Mouse (Mus musculus) forebrain, embryonic 16.5 days (tissue): Measurements from ENCODE around the gene Mfsd4b5. TPM values are rescaled to one million over a fixed set of nuclear protein-coding genes. Genes with fewer than 3 reads are reported as not detected.

ENCODE experiments used
- ATAC-seq: fragments of 200-750 bp; cut with Nextera tagmentation; 2 replicates; pipeline ENCODE4 v1.8.0; 2017; ENCODE audit warnings: mild to moderate bottlenecking, moderate library complexity
- H3K27ac ChIP-seq: fragments of 300-500 bp; sonication (generic); 2 replicates; pipeline ENCODE4 v1.5.1; 2014; ENCODE audit warnings: low read length, control low read depth
- H3K27me3 ChIP-seq: fragments of 300-500 bp; sonication (generic); replicated peaks from 2 replicates; pipeline ENCODE4 v1.6.1; 2014; ENCODE audit warnings: low read length; ENCODE audit not compliant: control insufficient read depth, insufficient read depth
- H3K36me3 ChIP-seq: fragments of 300-500 bp; sonication (generic); 2 replicates; pipeline ENCODE4 v1.6.1; 2014; ENCODE audit not compliant: control insufficient read depth, insufficient read depth
- H3K4me1 ChIP-seq: fragments of 300-500 bp; sonication (generic); replicated peaks from 2 replicates; pipeline ENCODE4 v1.6.1; 2014; ENCODE audit warnings: low read length; ENCODE audit not compliant: control insufficient read depth, insufficient read depth
- H3K4me2 ChIP-seq: fragments of 300-500 bp; sonication (generic); 2 replicates; pipeline ENCODE4 v1.6.1; 2014; ENCODE audit warnings: mild to moderate bottlenecking, low read length, control low read depth
- H3K4me3 ChIP-seq: fragments of 300-500 bp; sonication (generic); replicated peaks from 2 replicates; pipeline ENCODE4 v1.5.1; 2014; ENCODE audit warnings: mild to moderate bottlenecking, low read length, control low read depth
- H3K9ac ChIP-seq: fragments of 300-500 bp; sonication (generic); replicated peaks from 2 replicates; pipeline ENCODE4 v1.6.1; 2014; ENCODE audit warnings: low read depth, low read length, control low read depth
- H3K9me3 ChIP-seq: fragments of 300-500 bp; sonication (generic); 2 replicates; pipeline ENCODE4 v1.6.1; 2016; ENCODE audit warnings: low read length; ENCODE audit not compliant: control insufficient read depth
- WGBS: fragments of 180-500 bp; shearing (Covaris S2); extraction: QIAGEN DNeasy Blood & Tissue Kit; methylation state at CpG from one replicate; pipeline ENCODE4 v1.1.7; 2014; 5-methylcytosine and 5-hydroxymethylcytosine counted together
- polyA plus RNA-seq: library from polyadenylated mRNA; unstranded; fragments of >200 nt; fragmentation: Nextera tagmentation; extraction: Ambion mirVana; gene quantifications from 2 replicates; pipeline ENCODE4 v1.2.1, GENCODE M21; 2015

Gene Mfsd4b5
- polyA plus RNA-seq = not detected in 2 replicates

GRCm38 (mm10) chr10:39986466-39986865 lies at the start of gene Mfsd4b5:
TSS of gene Mfsd4b5 (minus strand) at chr10:39986646.
- 93% methylated on average over 12 of the region's 12 CpGs for WGBS
- Histone ChIP-seq H3K4me2 (no peak within 1 kb of the TSS), H3K9me3 (no peaks in the 10 kb centered on the region)

DNA sequence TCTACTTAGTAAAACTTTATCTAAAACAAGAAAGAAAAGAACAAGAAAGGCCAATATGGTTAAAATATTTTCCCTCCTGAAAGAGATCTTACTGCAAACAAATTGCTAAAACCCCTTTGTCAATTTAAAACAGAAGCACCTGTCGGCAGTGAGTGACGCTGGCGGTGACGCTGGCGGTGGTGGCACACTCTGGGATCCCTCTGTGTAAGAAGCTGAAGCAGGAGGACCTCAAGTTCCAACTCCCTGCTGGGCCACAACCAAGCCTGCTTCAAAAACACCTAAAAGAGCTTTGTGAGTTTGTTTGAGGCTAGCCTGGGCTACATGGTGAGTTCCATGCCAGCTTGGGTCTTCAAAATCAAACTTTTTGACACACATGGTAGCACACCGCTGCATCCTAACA lies 48.5 kb upstream of the Mfsd4b5 start:
- Histone ChIP-seq H3K4me2 (no peak overlapping the region), H3K4me3 (no peak overlapping the region), H3K36me3 (no peaks in the 10 kb centered on the region), H3K4me1 (peaks cover 6% of the 10 kb centered on the region; the same call in 1 of the 2 replicates), H3K27ac (no peak overlapping the region), H3K27me3 (no peaks in the 10 kb centered on the region), H3K9me3 (no peaks in the 10 kb centered on the region), H3K9ac (no peak overlapping the region)
- WGBS = 93% methylated on average over 6 of the region's 6 CpGs
- no peak for ATAC-seq

More at GRCm38 (mm10) chr10:39986466-39986865, at the start of gene Mfsd4b5:
- Histone ChIP-seq H3K4me3 (no peak within 1 kb of the TSS), H3K27me3 (no peaks in the 10 kb centered on the region), H3K4me1 (no peaks in the 10 kb centered on the region), H3K27ac (no peak within 1 kb of the TSS), H3K9ac (no peak within 1 kb of the TSS), H3K36me3 (no peaks in the 10 kb centered on the region)
- no peak for ATAC-seq

- no peak for ATAC-seq
- Histone ChIP-seq H3K27me3 (no peaks in the 10 kb centered on the region), H3K9me3 (no peaks in the 10 kb centered on the region), H3K4me1 (peaks cover 6% of the 10 kb centered on the region; the same call in 1 of the 2 replicates), H3K36me3 (no peaks in the 10 kb centered on the region), H3K4me3 (no peak overlapping the region), H3K27ac (no peak overlapping the region), H3K9ac (no peak overlapping the region), H3K4me2 (no peak overlapping the region)
- 75% methylated on average over 2 of the region's 2 CpGs for WGBS
These were observed 46.5 kb upstream of the Mfsd4b5 start for GRCm38 (mm10) chr10:40032897-40033296.

- no peak overlapping the region for H3K9ac ChIP-seq
These were observed 44.3 kb upstream of the Mfsd4b5 start for GRCm38 (mm10) chr10:40030716-40031115.

GRCm38 (mm10) chr10:40029610-40030009 lies 43.2 kb upstream of the Mfsd4b5 start:
- no peak overlapping the region for H3K27ac ChIP-seq
- ATAC-seq = no peak
- WGBS = 63% methylated on average over 2 of the region's 2 CpGs
- 0 out of 2 replicates have a peak, but pooled peaks cover 3% of the 10 kb centered on the region for H3K9me3 ChIP-seq
- no peaks in the 10 kb centered on the region for H3K36me3 ChIP-seq
- H3K4me2 ChIP-seq = no peak overlapping the region
- no peak overlapping the region for H3K9ac ChIP-seq
- no peaks in the 10 kb centered on the region for H3K27me3 ChIP-seq
- H3K4me1 ChIP-seq = peaks cover 6% of the 10 kb centered on the region
- H3K4me3 ChIP-seq = no peak overlapping the region

More at GRCm38 (mm10) chr10:40030716-40031115, 44.3 kb upstream of the Mfsd4b5 start:
- Histone ChIP-seq H3K27ac (no peak overlapping the region), H3K9me3 (0 out of 2 replicates have a peak, but pooled peaks cover 3% of the 10 kb centered on the region), H3K4me1 (no peaks in the 10 kb centered on the region), H3K36me3 (no peaks in the 10 kb centered on the region), H3K4me2 (no peak overlapping the region), H3K27me3 (no peaks in the 10 kb centered on the region), H3K4me3 (no peak overlapping the region)
- no peak for ATAC-seq
- WGBS = 95% methylated on average over 6 of the region's 6 CpGs

DNA sequence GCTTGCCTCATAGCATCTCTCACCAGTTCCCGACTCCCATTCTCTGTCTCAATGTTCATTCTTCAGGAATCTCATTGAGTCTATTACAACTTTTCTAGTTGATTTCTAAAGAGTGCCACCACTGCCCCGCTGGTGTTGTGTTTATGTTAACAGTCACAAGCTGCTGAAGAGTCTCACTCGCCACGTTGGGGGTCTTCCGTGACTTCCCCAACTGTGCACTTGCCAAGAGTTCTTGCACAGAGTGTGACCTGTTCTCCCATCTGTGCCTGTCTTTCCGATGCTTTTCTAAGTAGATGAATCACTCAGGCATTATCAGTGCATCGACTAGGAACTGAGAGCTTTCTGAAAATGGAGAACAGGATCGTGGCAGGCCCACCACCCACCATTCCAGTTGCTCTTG lies 41.6 kb upstream of the Mfsd4b5 start:
- 81% methylated on average over 8 of the region's 8 CpGs for WGBS
- Histone ChIP-seq H3K4me1 (peaks cover 9% of the 10 kb centered on the region), H3K27ac (no peak overlapping the region), H3K9me3 (0 out of 2 replicates have a peak, but pooled peaks cover 3% of the 10 kb centered on the region), H3K4me2 (no peak overlapping the region), H3K36me3 (no peaks in the 10 kb centered on the region), H3K4me3 (no peak overlapping the region), H3K9ac (no peak overlapping the region), H3K27me3 (no peaks in the 10 kb centered on the region)
- no peak for ATAC-seq

- WGBS = 86% methylated on average over 5 of the region's 5 CpGs
These were observed 40.1 kb upstream of the Mfsd4b5 start for GRCm38 (mm10) chr10:40026546-40026945.

DNA sequence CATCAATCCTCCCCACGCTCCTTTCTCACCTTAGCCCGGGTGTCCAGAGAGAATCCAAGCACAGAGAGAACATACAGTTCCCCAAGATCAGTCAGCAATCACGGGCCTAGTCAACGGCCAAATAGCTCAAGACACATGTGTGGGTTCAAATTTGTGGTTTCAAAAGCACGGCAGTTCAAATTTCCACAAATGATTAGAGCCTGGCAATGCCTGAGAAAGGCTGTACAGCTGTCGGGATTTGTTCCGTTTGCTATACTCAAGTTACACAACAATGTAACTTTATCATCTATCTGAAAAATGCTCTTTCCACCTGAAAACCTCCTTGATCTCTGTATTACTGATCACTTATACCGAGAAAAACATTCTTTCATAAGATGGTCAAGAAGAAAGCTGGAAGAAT lies 39.1 kb upstream of the Mfsd4b5 start:
- Histone ChIP-seq H3K4me1 (peaks cover 9% of the 10 kb centered on the region), H3K9me3 (0 out of 2 replicates have a peak, but pooled peaks cover 3% of the 10 kb centered on the region), H3K27me3 (no peaks in the 10 kb centered on the region), H3K4me2 (peak overlapping the region; percentile 86), H3K27ac (no peak overlapping the region; the same call in 1 of the 2 replicates), H3K36me3 (no peaks in the 10 kb centered on the region), H3K9ac (no peak overlapping the region; the same call in 1 of the 2 replicates), H3K4me3 (peak overlapping the region; percentile 73)
- ATAC-seq = no peak
- 66% methylated on average over 8 of the region's 8 CpGs for WGBS

More at GRCm38 (mm10) chr10:40026546-40026945, 40.1 kb upstream of the Mfsd4b5 start:
- Histone ChIP-seq H3K36me3 (no peaks in the 10 kb centered on the region), H3K4me1 (peaks cover 9% of the 10 kb centered on the region), H3K9ac (no peak overlapping the region), H3K9me3 (0 out of 2 replicates have a peak, but pooled peaks cover 3% of the 10 kb centered on the region), H3K4me2 (no peak overlapping the region), H3K4me3 (no peak overlapping the region), H3K27ac (no peak overlapping the region), H3K27me3 (no peaks in the 10 kb centered on the region)
- no peak for ATAC-seq

DNA sequence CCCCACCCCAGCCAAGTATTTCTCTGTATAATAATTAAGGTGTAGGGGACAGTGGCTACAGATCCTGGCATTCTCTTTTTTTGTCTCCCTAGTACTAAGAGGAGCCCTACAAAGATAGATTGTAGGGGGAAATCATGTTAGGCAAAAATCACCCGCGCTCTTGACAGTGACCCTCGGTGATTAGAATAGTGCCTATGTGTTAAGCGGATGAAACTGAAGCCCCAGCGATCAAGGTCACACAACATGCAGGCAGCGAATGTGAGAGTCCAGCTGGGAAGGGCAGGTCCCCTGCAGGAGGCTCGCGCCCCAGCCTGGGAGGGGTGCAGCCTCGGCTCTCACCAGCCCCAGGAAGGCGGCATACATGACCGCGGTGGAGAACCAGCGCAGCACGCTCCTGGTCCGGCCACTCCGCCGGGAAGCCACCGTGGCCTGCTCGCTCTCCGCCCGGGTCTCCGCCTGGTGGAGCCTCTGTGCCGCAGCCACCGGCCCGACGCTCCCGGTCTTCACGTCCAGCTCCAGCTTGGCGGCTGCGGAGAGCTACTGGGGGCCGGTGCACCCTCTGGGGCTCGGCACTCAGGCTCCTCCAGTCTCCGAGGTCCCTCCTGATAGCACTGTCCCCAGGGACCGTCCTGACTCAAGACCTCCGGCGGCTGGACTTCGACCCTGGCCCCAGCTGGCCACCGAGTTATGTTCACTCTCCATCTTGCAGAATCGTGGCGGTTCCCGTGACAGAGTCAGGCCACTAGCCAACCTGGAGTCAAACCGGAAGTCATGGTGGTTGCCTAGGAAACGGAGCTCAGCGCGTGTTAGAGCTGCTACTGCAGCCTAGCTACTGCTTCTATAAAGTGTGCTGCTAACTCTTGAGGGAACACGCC lies 38.3 kb upstream of the Mfsd4b5 start, which contains the start of gene Mfsd4b1:
Mfsd4b1 (minus strand) TSS at position 715 of the 875 bp plus-strand sequence.
- Histone ChIP-seq H3K4me1 (peaks cover 9% of the 10 kb centered on the region), H3K4me3 (peak within 1 kb of the TSS; percentile 73), H3K9me3 (0 out of 2 replicates have a peak, but pooled peaks cover 3% of the 10 kb centered on the region), H3K27ac (peak within 1 kb of the TSS; percentile 79), H3K9ac (peak within 1 kb of the TSS; percentile 89), H3K27me3 (no peaks in the 10 kb centered on the region), H3K4me2 (peak within 1 kb of the TSS; percentile 86), H3K36me3 (no peaks in the 10 kb centered on the region)
- under 1% methylated on average over 46 of the region's 46 CpGs for WGBS
- peak; percentile 98 for ATAC-seq
